Mouse (Mus musculus) erythroblast, embryonic 14.5 days (primary cell): ENCODE measurements around the gene Rpl26. TPM values are rescaled to one million over a fixed set of nuclear protein-coding genes. Genes with fewer than 3 reads are reported as not detected.

Source experiments
- H3K27me3 ChIP-seq: 2 replicates; pipeline ENCODE4 v1.6.1; 2012; ENCODE audit warnings: inconsistent platforms; ENCODE audit not compliant: control insufficient read depth
- H3K36me3 ChIP-seq: 2 replicates; pipeline ENCODE4 v1.6.1; 2012; ENCODE audit warnings: mild to moderate bottlenecking, inconsistent platforms; ENCODE audit not compliant: control insufficient read depth
- H3K4me1 ChIP-seq: 2 replicates; pipeline ENCODE4 v1.6.1; 2012; ENCODE audit warnings: inconsistent platforms; ENCODE audit not compliant: control insufficient read depth
- H3K4me3 ChIP-seq: replicated peaks from 2 replicates; pipeline ENCODE3; 2012; ENCODE audit warnings: moderate library complexity, mild to moderate bottlenecking, inconsistent platforms
- H3K9me3 ChIP-seq: 2 replicates; pipeline ENCODE4 v1.6.1; 2012; ENCODE audit warnings: low read length, inconsistent platforms, mixed read lengths; ENCODE audit not compliant: control insufficient read depth
- GATA1 ChIP-seq: IDR thresholded peaks from 2 replicates; pipeline ENCODE4 v1.6.1; 2012; ENCODE audit warnings: low read length, inconsistent platforms, mixed read lengths
- TAL1 ChIP-seq: IDR thresholded peaks from 3 replicates; pipeline ENCODE4 v1.6.1; 2012; ENCODE audit warnings: low read length, inconsistent platforms, mixed read lengths
- polyA plus RNA-seq: library from polyadenylated mRNA; stranded (reverse); fragments of >175 nt; gene quantifications from 2 replicates; pipeline ENCODE4 v1.2.3, GENCODE M21; 2012

The Rpl26 gene
- polyA plus RNA-seq, result 7.0 and 11.1 TPM in 2 replicates

- H3K9me3 ChIP-seq, result no peaks in the 10 kb centered on the region
- peaks cover 41% of the 10 kb centered on the region for H3K36me3 ChIP-seq
- H3K4me3 ChIP-seq, result peak within 1 kb of the TSS; percentile 76
- peaks cover 51% of the 10 kb centered on the region for H3K4me1 ChIP-seq
- H3K27me3 ChIP-seq, result peaks cover 3% of the 10 kb centered on the region
- TF ChIP-seq GATA1 (no peak), TAL1 (no peak)
These were observed at the start of gene Rpl26 for GRCm38 (mm10) chr11:68901351-68902046. Gene Rpl26, plus strand, starts transcription at chr11:68901583.

- H3K4me1 ChIP-seq, result peaks cover 59% of the 10 kb centered on the region
- TF ChIP-seq GATA1, result no peak
- TF ChIP-seq TAL1, result no peak
- no peaks in the 10 kb centered on the region for H3K9me3 ChIP-seq
These were observed 49.5 kb upstream of the Rpl26 start for GRCm38 (mm10) chr11:68851644-68852485.

GRCm38 (mm10) chr11:68852486-68852901 lies 48.9 kb upstream of the Rpl26 start:
- Histone ChIP-seq H3K36me3 (peaks cover 14% of the 10 kb centered on the region), H3K4me3 (peak overlapping the region; percentile 97), H3K4me1 (peaks cover 60% of the 10 kb centered on the region), H3K27me3 (no peaks in the 10 kb centered on the region), H3K9me3 (no peaks in the 10 kb centered on the region)
- TF ChIP-seq GATA1 (no peak), TAL1 (no peak)

More at GRCm38 (mm10) chr11:68851644-68852485, 49.5 kb upstream of the Rpl26 start:
- Histone ChIP-seq H3K27me3 (no peaks in the 10 kb centered on the region), H3K36me3 (peaks cover 16% of the 10 kb centered on the region), H3K4me3 (peak overlapping the region; percentile 97)

- TF ChIP-seq TAL1 (no peak), GATA1 (no peak)
- Histone ChIP-seq H3K4me1 (peaks cover 60% of the 10 kb centered on the region), H3K4me3 (peak overlapping the region; percentile 97), H3K27me3 (no peaks in the 10 kb centered on the region), H3K36me3 (peaks cover 14% of the 10 kb centered on the region), H3K9me3 (no peaks in the 10 kb centered on the region)
These were observed 48.4 kb upstream of the Rpl26 start for GRCm38 (mm10) chr11:68852932-68853409.

GRCm38 (mm10) chr11:68853611-68854401 lies 47.6 kb upstream of the Rpl26 start:
- Histone ChIP-seq H3K4me1 (peaks cover 60% of the 10 kb centered on the region), H3K4me3 (peak overlapping the region; percentile 97), H3K36me3 (peaks cover 9% of the 10 kb centered on the region), H3K9me3 (no peaks in the 10 kb centered on the region), H3K27me3 (no peaks in the 10 kb centered on the region)
- TF ChIP-seq TAL1 (no peak), GATA1 (no peak)

- peaks cover 4% of the 10 kb centered on the region for H3K36me3 ChIP-seq
- peaks cover 58% of the 10 kb centered on the region for H3K4me1 ChIP-seq
- H3K4me3 ChIP-seq, result no peak overlapping the region
- H3K9me3 ChIP-seq, result no peaks in the 10 kb centered on the region
- TF ChIP-seq TAL1, result no peak
- TF ChIP-seq GATA1, result no peak
- no peaks in the 10 kb centered on the region for H3K27me3 ChIP-seq
These were observed 46.8 kb upstream of the Rpl26 start for GRCm38 (mm10) chr11:68854621-68855020.

- Histone ChIP-seq H3K9me3 (no peaks in the 10 kb centered on the region), H3K4me3 (no peak overlapping the region), H3K27me3 (0 out of 2 replicates have a peak, but pooled peaks cover 4% of the 10 kb centered on the region), H3K36me3 (no peaks in the 10 kb centered on the region), H3K4me1 (peaks cover 40% of the 10 kb centered on the region)
- TF ChIP-seq TAL1, result no peak
- no peak for TF ChIP-seq GATA1
These were observed 44.1 kb upstream of the Rpl26 start for GRCm38 (mm10) chr11:68857329-68857728.

- Histone ChIP-seq H3K36me3 (no peaks in the 10 kb centered on the region), H3K4me1 (peaks cover 21% of the 10 kb centered on the region), H3K4me3 (no peak overlapping the region), H3K27me3 (peaks cover 19% of the 10 kb centered on the region), H3K9me3 (no peaks in the 10 kb centered on the region)
- TF ChIP-seq GATA1, result no peak
- no peak for TF ChIP-seq TAL1
These were observed 41.3 kb upstream of the Rpl26 start for GRCm38 (mm10) chr11:68859943-68860593.
